Mouse (Mus musculus) kidney, embryonic 15.5 days (tissue): ENCODE measurements around the gene Ss18l2. TPM values are rescaled to one million over a fixed set of nuclear protein-coding genes. Genes with fewer than 3 reads are reported as not detected.

Source experiments
- ATAC-seq: fragments of 200-750 bp; cut with Nextera tagmentation; replicated peaks from 2 replicates; pipeline ENCODE4 v1.8.0; 2017; ENCODE audit warnings: moderate TSS enrichment; ENCODE audit not compliant: low FRiP score
- H3K27ac ChIP-seq: fragments of 300-500 bp; sonication (generic); 2 replicates; pipeline ENCODE4 v1.5.1; 2015; ENCODE audit warnings: mild to moderate bottlenecking, inconsistent platforms
- H3K27me3 ChIP-seq: fragments of 300-500 bp; sonication (generic); 2 replicates; pipeline ENCODE4 v1.6.1; 2015; ENCODE audit warnings: inconsistent platforms
- H3K36me3 ChIP-seq: fragments of 300-500 bp; sonication (generic); 2 replicates; pipeline ENCODE4 v1.6.1; 2015; ENCODE audit warnings: inconsistent platforms
- H3K4me1 ChIP-seq: fragments of 300-500 bp; sonication (generic); 2 replicates; pipeline ENCODE4 v1.6.1; 2015; ENCODE audit warnings: inconsistent platforms
- H3K4me2 ChIP-seq: fragments of 300-500 bp; sonication (generic); 2 replicates; pipeline ENCODE4 v1.6.1; 2015; ENCODE audit warnings: moderate library complexity, mild to moderate bottlenecking, inconsistent platforms
- H3K4me3 ChIP-seq: fragments of 300-500 bp; sonication (generic); replicated peaks from 2 replicates; pipeline ENCODE4 v1.5.1; 2015; ENCODE audit warnings: mild to moderate bottlenecking, inconsistent platforms
- H3K9ac ChIP-seq: fragments of 300-500 bp; sonication (generic); 2 replicates; pipeline ENCODE4 v1.6.1; 2015; ENCODE audit warnings: mild to moderate bottlenecking, inconsistent platforms
- H3K9me3 ChIP-seq: fragments of 300-500 bp; sonication (generic); replicated peaks from 2 replicates; pipeline ENCODE4 v1.6.1; 2016; ENCODE audit warnings: inconsistent platforms
- WGBS: fragments of 180-500 bp; shearing (Covaris S2); methylation state at CpG from one replicate; pipeline ENCODE4 v1.1.7; 2015; ENCODE audit warnings: mixed read lengths; 5-methylcytosine and 5-hydroxymethylcytosine counted together
- polyA plus RNA-seq: library from polyadenylated mRNA; unstranded; fragments of >200 nt; fragmentation: Nextera tagmentation; extraction: Ambion mirVana; gene quantifications from 2 replicates; pipeline ENCODE4 v1.2.1, GENCODE M21; 2015

Ss18l2 gene
- polyA plus RNA-seq, 1 experiment from 2014 or later: 113 TPM

GRCm38 (mm10) chr9:121677476-121677875 lies 32.7 kb upstream of the Ss18l2 start:
- H3K27me3 ChIP-seq: no peaks in the 10 kb centered on the region
- H3K4me2 ChIP-seq: no peak overlapping the region
- H3K4me1 ChIP-seq: peaks cover 17% of the 10 kb centered on the region
- no peaks in the 10 kb centered on the region for H3K9me3 ChIP-seq
- peaks cover 8% of the 10 kb centered on the region; the same call in 1 of the 2 replicates for H3K36me3 ChIP-seq
- no peak overlapping the region for H3K9ac ChIP-seq
- no peak for ATAC-seq
- WGBS: 67% methylated on average over 8 of the region's 8 CpGs
- H3K4me3 ChIP-seq: no peak overlapping the region
- no peak overlapping the region for H3K27ac ChIP-seq

GRCm38 (mm10) chr9:121679549-121679948 lies 30.6 kb upstream of the Ss18l2 start:
- Histone ChIP-seq H3K4me1 (peaks cover 15% of the 10 kb centered on the region), H3K9me3 (no peaks in the 10 kb centered on the region), H3K4me2 (no peak overlapping the region), H3K4me3 (no peak overlapping the region), H3K27ac (no peak overlapping the region), H3K9ac (no peak overlapping the region), H3K36me3 (peaks cover 22% of the 10 kb centered on the region), H3K27me3 (no peaks in the 10 kb centered on the region)
- 0 out of 2 replicates have a peak, but pooled peaks have one; percentile 49 for ATAC-seq
- WGBS: 24% methylated on average over 6 of the region's 6 CpGs

- no peak overlapping the region for H3K4me3 ChIP-seq
- peaks cover 32% of the 10 kb centered on the region for H3K36me3 ChIP-seq
- H3K9ac ChIP-seq: no peak overlapping the region
- no peak for ATAC-seq
- H3K4me1 ChIP-seq: peaks cover 12% of the 10 kb centered on the region
- H3K27me3 ChIP-seq: no peaks in the 10 kb centered on the region
- H3K4me2 ChIP-seq: no peak overlapping the region
- no peak overlapping the region for H3K27ac ChIP-seq
- H3K9me3 ChIP-seq: no peaks in the 10 kb centered on the region
- 74% methylated on average over 8 of the region's 8 CpGs for WGBS
Observed at GRCm38 (mm10) chr9:121681191-121681590, 28.9 kb upstream of the Ss18l2 start.

- Histone ChIP-seq H3K9ac (no peak overlapping the region), H3K27ac (no peak overlapping the region), H3K36me3 (peaks cover 35% of the 10 kb centered on the region), H3K4me2 (no peak overlapping the region), H3K4me3 (no peak overlapping the region), H3K4me1 (peaks cover 8% of the 10 kb centered on the region), H3K27me3 (no peaks in the 10 kb centered on the region), H3K9me3 (no peaks in the 10 kb centered on the region)
- no peak for ATAC-seq
- 77% methylated on average over 18 of the region's 18 CpGs for WGBS
Observed at GRCm38 (mm10) chr9:121682037-121682680, 28.0 kb upstream of the Ss18l2 start.

- Histone ChIP-seq H3K4me1 (0 out of 2 replicates have a peak, but pooled peaks cover under 1% of the 10 kb centered on the region), H3K9ac (no peak overlapping the region), H3K27ac (no peak overlapping the region), H3K4me2 (no peak overlapping the region), H3K27me3 (no peaks in the 10 kb centered on the region), H3K4me3 (no peak overlapping the region), H3K9me3 (no peaks in the 10 kb centered on the region), H3K36me3 (peaks cover 52% of the 10 kb centered on the region)
- 80% methylated on average over 7 of the region's 7 CpGs for WGBS
- no peak for ATAC-seq
Observed at GRCm38 (mm10) chr9:121684702-121685101, 25.4 kb upstream of the Ss18l2 start.

GRCm38 (mm10) chr9:121690200-121690651 lies 19.9 kb upstream of the Ss18l2 start:
- H3K4me1 ChIP-seq: no peaks in the 10 kb centered on the region
- H3K36me3 ChIP-seq: peaks cover 39% of the 10 kb centered on the region
- no peak overlapping the region for H3K9ac ChIP-seq
- H3K9me3 ChIP-seq: no peaks in the 10 kb centered on the region
- no peak overlapping the region for H3K27ac ChIP-seq
- no peaks in the 10 kb centered on the region for H3K27me3 ChIP-seq
- no peak for ATAC-seq
- no peak overlapping the region for H3K4me3 ChIP-seq
- H3K4me2 ChIP-seq: no peak overlapping the region
- 56% methylated on average over 15 of the region's 15 CpGs for WGBS

- ATAC-seq: no peak
- Histone ChIP-seq H3K4me1 (no peaks in the 10 kb centered on the region), H3K4me3 (no peak overlapping the region), H3K4me2 (no peak overlapping the region), H3K9ac (no peak overlapping the region), H3K27ac (no peak overlapping the region), H3K36me3 (peaks cover 36% of the 10 kb centered on the region), H3K9me3 (no peaks in the 10 kb centered on the region), H3K27me3 (no peaks in the 10 kb centered on the region)
- WGBS: 94% methylated on average over 7 of the region's 7 CpGs
Observed at GRCm38 (mm10) chr9:121690734-121691133, 19.4 kb upstream of the Ss18l2 start.

DNA sequence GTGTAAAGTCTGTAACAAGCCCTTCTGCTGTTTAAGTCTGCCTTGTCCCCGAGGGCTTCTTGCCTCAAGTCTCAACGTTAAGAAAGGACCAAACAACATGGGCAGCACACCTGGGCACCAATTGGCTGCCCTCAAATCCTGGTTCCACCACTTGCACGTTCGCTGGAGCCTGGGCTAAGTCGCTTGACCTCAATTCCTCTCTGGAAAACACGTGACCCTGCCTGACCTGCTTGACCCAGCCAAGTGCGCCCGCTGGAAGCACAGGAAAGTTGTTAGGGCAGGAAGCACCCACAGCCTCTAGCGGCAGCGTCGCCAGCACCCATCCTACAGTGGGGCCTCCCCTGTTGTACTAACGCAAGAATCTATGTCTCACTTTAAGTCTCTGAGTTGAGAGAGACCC lies 15.4 kb upstream of the Ss18l2 start:
- WGBS: 72% methylated on average over 12 of the region's 12 CpGs
- ATAC-seq: no peak

DNA sequence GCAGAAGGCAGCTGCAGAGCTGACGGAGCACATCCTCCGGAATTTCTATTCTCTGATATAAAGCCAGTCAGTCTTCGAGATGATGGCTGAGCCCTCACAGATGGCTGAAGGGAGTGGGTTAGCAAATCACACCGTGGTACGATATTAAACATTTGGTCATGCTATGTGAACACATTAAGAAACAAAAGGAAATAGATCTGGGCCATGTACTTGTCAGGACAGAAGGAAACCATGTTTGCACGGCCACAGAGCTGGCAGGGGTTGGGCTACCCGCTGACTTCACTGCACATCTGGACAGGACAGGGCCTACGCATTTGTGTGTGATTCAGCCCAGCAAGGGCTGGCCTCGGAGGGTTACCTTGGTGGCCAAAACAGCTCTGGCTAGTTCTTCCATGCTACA lies 13.5 kb upstream of the Ss18l2 start:
- no peak overlapping the region for H3K4me2 ChIP-seq
- H3K4me3 ChIP-seq: no peak overlapping the region
- 86% methylated on average over 9 of the region's 9 CpGs for WGBS
- H3K27ac ChIP-seq: no peak overlapping the region
- peaks cover 24% of the 10 kb centered on the region for H3K36me3 ChIP-seq
- ATAC-seq: no peak
- no peaks in the 10 kb centered on the region for H3K9me3 ChIP-seq
- no peaks in the 10 kb centered on the region for H3K27me3 ChIP-seq
- no peaks in the 10 kb centered on the region for H3K4me1 ChIP-seq
- no peak overlapping the region for H3K9ac ChIP-seq

More for the DNA sequence above, 15.4 kb upstream of the Ss18l2 start:
- Histone ChIP-seq H3K9ac (no peak overlapping the region), H3K36me3 (peaks cover 29% of the 10 kb centered on the region), H3K27ac (no peak overlapping the region), H3K9me3 (no peaks in the 10 kb centered on the region), H3K27me3 (no peaks in the 10 kb centered on the region), H3K4me2 (no peak overlapping the region), H3K4me1 (no peaks in the 10 kb centered on the region), H3K4me3 (no peak overlapping the region)

DNA sequence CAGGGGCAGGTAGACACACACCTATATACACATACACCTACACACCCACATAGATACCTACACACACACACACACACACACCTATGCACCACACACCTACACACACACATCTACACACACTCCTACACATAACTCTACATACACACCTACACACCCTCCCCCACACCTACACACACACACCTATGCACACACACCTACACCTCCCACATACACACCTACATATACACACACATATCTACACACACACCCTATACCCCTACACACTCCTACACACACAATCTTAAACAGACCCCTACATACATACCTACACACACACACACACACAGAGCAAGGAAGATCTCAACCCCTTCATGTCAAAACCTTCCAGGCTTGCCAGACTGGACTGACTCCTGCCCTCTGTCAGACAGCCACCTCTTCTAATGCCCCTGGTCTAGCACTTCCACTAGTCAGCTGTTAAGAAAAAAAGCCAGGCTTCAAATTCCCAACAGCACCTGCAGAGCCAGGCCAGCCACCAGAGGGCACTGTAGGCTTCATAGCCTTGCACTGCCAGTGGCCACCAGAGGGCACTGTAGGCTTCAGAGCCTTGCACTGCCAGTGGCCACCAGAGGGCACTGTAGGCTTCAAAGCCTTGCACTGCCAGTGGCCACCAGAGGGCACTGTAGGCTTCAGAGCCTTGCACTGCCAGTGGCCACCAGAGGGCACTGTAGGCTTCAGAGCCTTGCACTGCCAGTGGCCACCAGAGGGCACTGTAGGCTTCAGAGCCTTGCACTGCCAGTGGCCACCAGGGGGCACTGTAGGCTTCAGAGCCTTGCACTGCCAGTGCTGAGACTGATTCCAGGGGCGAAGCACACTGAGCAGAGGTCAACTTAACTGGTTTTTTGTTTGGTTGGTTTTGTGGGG lies 12.7 kb upstream of the Ss18l2 start:
- H3K27ac ChIP-seq: no peak overlapping the region
- no peaks in the 10 kb centered on the region for H3K4me1 ChIP-seq
- H3K27me3 ChIP-seq: no peaks in the 10 kb centered on the region
- H3K36me3 ChIP-seq: peaks cover 19% of the 10 kb centered on the region; the same call in 1 of the 2 replicates
- 0 out of 2 replicates have a peak, but pooled peaks have one; percentile 12 for ATAC-seq
- WGBS: 100% methylated on average over 1 of the region's 1 CpGs
- no peak overlapping the region for H3K4me2 ChIP-seq
- no peak overlapping the region for H3K9ac ChIP-seq
- no peak overlapping the region for H3K4me3 ChIP-seq
- no peaks in the 10 kb centered on the region for H3K9me3 ChIP-seq

DNA sequence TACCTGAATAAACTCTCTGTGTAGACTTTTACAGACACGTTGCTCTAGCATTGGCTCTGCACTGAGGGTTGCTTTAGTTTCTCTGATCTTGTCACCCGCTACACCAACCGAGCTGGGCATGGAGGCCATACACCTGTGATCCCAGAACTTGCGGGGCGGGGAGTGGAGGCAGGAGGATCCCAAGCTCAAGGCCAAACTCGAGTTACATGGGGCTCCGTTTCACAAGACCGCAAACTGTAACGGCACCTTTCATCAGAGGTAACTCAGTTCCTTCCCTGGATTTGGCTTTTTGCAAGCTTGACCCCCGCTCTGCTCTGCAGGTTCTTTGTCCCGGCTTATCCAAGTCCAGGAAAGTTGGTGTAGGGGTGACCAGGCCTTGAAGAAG lies 5.9 kb upstream of the Ss18l2 start:
- no peak for ATAC-seq
- WGBS: 24% methylated on average over 11 of the region's 11 CpGs
- Histone ChIP-seq H3K9ac (peak overlapping the region; percentile 55), H3K36me3 (0 out of 2 replicates have a peak, but pooled peaks cover 3% of the 10 kb centered on the region), H3K27me3 (no peaks in the 10 kb centered on the region), H3K27ac (peak overlapping the region; percentile 79; the same call in 1 of the 2 replicates), H3K4me2 (peak overlapping the region; percentile 77), H3K4me1 (peaks cover 32% of the 10 kb centered on the region), H3K4me3 (peak overlapping the region; percentile 92), H3K9me3 (no peaks in the 10 kb centered on the region)
